Mouse (Mus musculus) myocyte (in vitro differentiated cells): ENCODE results near the gene Thyn1. TPM values are rescaled to one million over a fixed set of nuclear protein-coding genes. Genes with fewer than 3 reads are reported as not detected.

Experiments used
- H3K27me3 ChIP-seq: one replicate; pipeline ENCODE4 v1.6.1; 2011; ENCODE audit not compliant: control insufficient read depth, insufficient read depth, insufficient read length
- H3K36me3 ChIP-seq: one replicate; pipeline ENCODE4 v1.6.1; 2011; ENCODE audit not compliant: control insufficient read depth, insufficient read depth
- H3K4me2 ChIP-seq: one replicate; pipeline ENCODE4 v1.6.1; 2011; ENCODE audit warnings: low read depth, control low read depth
- H3K4me3 ChIP-seq: one replicate; pipeline ENCODE4 v1.5.1; 2011; ENCODE audit warnings: mild to moderate bottlenecking, control low read depth, moderate library complexity
- H3K79me2 ChIP-seq: one replicate; pipeline ENCODE4 v1.6.1; 2011; ENCODE audit not compliant: control insufficient read depth, insufficient read depth
- H3ac ChIP-seq: one replicate; pipeline ENCODE4 v1.6.1; 2011; ENCODE audit not compliant: control insufficient read depth, insufficient read length
- CEBPB ChIP-seq: IDR thresholded peaks from 2 replicates; pipeline ENCODE4 v1.6.1; 2011; ENCODE audit warnings: mild to moderate bottlenecking, moderate library complexity; ENCODE audit not compliant: poor library complexity, insufficient read depth, severe bottlenecking
- E2F4 ChIP-seq: IDR thresholded peaks from one replicate; pipeline ENCODE4 v1.6.1; 2011; ENCODE audit warnings: mild to moderate bottlenecking, control low read depth, moderate library complexity; ENCODE audit not compliant: insufficient read depth
- MAX ChIP-seq: IDR thresholded peaks from one replicate; pipeline ENCODE4 v1.6.1; 2011; ENCODE audit warnings: low read depth, mild to moderate bottlenecking, control low read depth
- MYOD1 ChIP-seq, 3 experiments: IDR thresholded peaks; one replicate each; pipeline ENCODE4 v1.6.1; 2011; ENCODE audit warnings: control low read depth in 2 of 3, low read depth in 2 of 3, mild to moderate bottlenecking in 2 of 3, moderate library complexity in 1 of 3; ENCODE audit not compliant: insufficient read length in 2 of 3, control insufficient read depth in 1 of 3
- MYOG ChIP-seq, 3 experiments: IDR thresholded peaks; one replicate each; pipeline ENCODE4 v1.6.1; 2011; ENCODE audit warnings: control low read depth in 2 of 3, low read depth in 2 of 3, mild to moderate bottlenecking in 2 of 3; ENCODE audit not compliant: insufficient read length in 2 of 3, control insufficient read depth in 1 of 3, insufficient read depth in 1 of 3
- POLR2A ChIP-seq: IDR thresholded peaks from one replicate; pipeline ENCODE4 v1.6.1; 2011; ENCODE audit warnings: low read depth, mild to moderate bottlenecking, control low read depth, moderate library complexity; ENCODE audit not compliant: insufficient read length
- POLR2AphosphoS2 ChIP-seq: IDR thresholded peaks from one replicate; pipeline ENCODE4 v1.6.1; 2011; ENCODE audit warnings: low read depth, control low read depth; ENCODE audit not compliant: insufficient read length
- REST ChIP-seq: IDR thresholded peaks from one replicate; pipeline ENCODE4 v1.6.1; 2011; ENCODE audit warnings: mild to moderate bottlenecking, control low read depth, moderate library complexity; ENCODE audit not compliant: insufficient read depth, insufficient read length
- SRF ChIP-seq: IDR thresholded peaks from one replicate; pipeline ENCODE4 v1.6.1; 2011; ENCODE audit warnings: low read depth; ENCODE audit not compliant: control insufficient read depth, insufficient read length
- TCF12 ChIP-seq: IDR thresholded peaks from one replicate; pipeline ENCODE4 v1.6.1; 2011; ENCODE audit warnings: mild to moderate bottlenecking, control low read depth; ENCODE audit not compliant: poor library complexity, insufficient read depth, severe bottlenecking
- TCF3 ChIP-seq: IDR thresholded peaks from one replicate; pipeline ENCODE4 v1.6.1; 2011; ENCODE audit warnings: low read depth, control low read depth; ENCODE audit not compliant: insufficient read length
- USF1 ChIP-seq: IDR thresholded peaks from one replicate; pipeline ENCODE4 v1.6.1; 2011; ENCODE audit warnings: low read depth, mild to moderate bottlenecking, control low read depth, moderate library complexity
- polyA plus RNA-seq: library from polyadenylated mRNA; unstranded; fragments of >200 nt; fragmentation: generic; extraction: Trizol; gene quantifications from one replicate; pipeline ENCODE4 v1.2.1, GENCODE M21; 2012; ENCODE audit warnings: missing spikeins

Gene Thyn1
- polyA plus RNA-seq, 1 experiment = 68.6 TPM

GRCm38 (mm10) chr9:26985668-26986277 lies 13.7 kb upstream of the Thyn1 start:
- H3K4me2 ChIP-seq = no peak overlapping the region
- no peak overlapping the region for H3K4me3 ChIP-seq
- H3K79me2 ChIP-seq = no peaks in the 10 kb centered on the region
- peaks cover 23% of the 10 kb centered on the region for H3K36me3 ChIP-seq
- TF ChIP-seq TCF12 (no peak), POLR2AphosphoS2 (no peak)
- H3K27me3 ChIP-seq = no peaks in the 10 kb centered on the region
- no peak overlapping the region for H3ac ChIP-seq

DNA sequence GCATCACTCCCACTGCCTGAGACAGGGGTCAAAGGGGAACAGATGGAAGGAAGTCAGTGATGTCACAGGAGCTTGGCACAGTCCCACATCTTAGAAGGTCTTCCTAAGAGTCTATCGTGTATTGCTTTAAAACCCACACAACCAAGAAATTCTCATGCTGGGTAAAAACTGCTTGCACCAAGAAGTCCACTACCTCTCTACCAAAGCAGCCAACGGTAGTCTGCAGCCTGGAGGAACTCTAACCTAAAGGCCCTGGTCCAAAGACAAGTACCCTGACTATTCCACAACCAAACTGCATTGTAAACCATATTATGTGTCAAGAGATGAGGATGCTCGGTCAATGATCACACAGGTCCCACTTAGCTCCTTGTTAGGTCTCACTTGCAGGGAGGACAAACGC lies 9.3 kb upstream of the Thyn1 start:
- peaks cover 3% of the 10 kb centered on the region for H3K79me2 ChIP-seq
- no peaks in the 10 kb centered on the region for H3K27me3 ChIP-seq
- H3K4me3 ChIP-seq = no peak overlapping the region
- no peak for TF ChIP-seq MYOD1 (IDR thresholded peaks at IDR 0.05; ENCODE audit: control insufficient read depth in 1 of 3, insufficient read length in 2 of 3, low read depth in 2 of 3)
- TF ChIP-seq MAX = no peak
- no peak for TF ChIP-seq POLR2A
- no peak for TF ChIP-seq USF1
- TF ChIP-seq CEBPB = no peak
- no peak for TF ChIP-seq REST
- no peak for TF ChIP-seq SRF
- TF ChIP-seq E2F4 = no peak
- TF ChIP-seq POLR2AphosphoS2 = no peak
- no peak for TF ChIP-seq TCF3
- TF ChIP-seq MYOG (IDR thresholded peaks at IDR 0.05; ENCODE audit: control insufficient read depth in 1 of 3, insufficient read depth in 1 of 3, insufficient read length in 2 of 3, low read depth in 2 of 3) = no peak
- peaks cover 17% of the 10 kb centered on the region for H3K36me3 ChIP-seq
- H3K4me2 ChIP-seq = no peak overlapping the region
- no peak overlapping the region for H3ac ChIP-seq

GRCm38 (mm10) chr9:26993118-26993517 lies 6.4 kb upstream of the Thyn1 start:
- no peak overlapping the region for H3ac ChIP-seq
- no peak overlapping the region for H3K4me3 ChIP-seq
- peaks cover 4% of the 10 kb centered on the region for H3K36me3 ChIP-seq
- H3K4me2 ChIP-seq = no peak overlapping the region
- no peak for TF ChIP-seq REST
- no peak for TF ChIP-seq MYOD1 (IDR thresholded peaks at IDR 0.05; ENCODE audit: control insufficient read depth in 1 of 3, insufficient read length in 2 of 3, low read depth in 2 of 3)
- TF ChIP-seq POLR2A = no peak
- no peak for TF ChIP-seq TCF12
- TF ChIP-seq CEBPB = no peak
- no peak for TF ChIP-seq TCF3
- peaks cover 18% of the 10 kb centered on the region for H3K79me2 ChIP-seq
- no peaks in the 10 kb centered on the region for H3K27me3 ChIP-seq

- H3ac ChIP-seq = no peak overlapping the region
- no peak for TF ChIP-seq POLR2AphosphoS2
- TF ChIP-seq TCF12 = no peak
- TF ChIP-seq E2F4 = no peak
- no peak for TF ChIP-seq REST
- TF ChIP-seq MYOG (IDR thresholded peaks at IDR 0.05; ENCODE audit: control insufficient read depth in 1 of 3, insufficient read depth in 1 of 3, insufficient read length in 2 of 3, low read depth in 2 of 3) = no peak
- no peak for TF ChIP-seq POLR2A
- TF ChIP-seq USF1 = no peak
- TF ChIP-seq MAX = no peak
- no peak for TF ChIP-seq SRF
- no peak for TF ChIP-seq CEBPB
- no peak for TF ChIP-seq TCF3
- TF ChIP-seq MYOD1 (IDR thresholded peaks at IDR 0.05; ENCODE audit: control insufficient read depth in 1 of 3, insufficient read length in 2 of 3, low read depth in 2 of 3) = no peak
Observed at GRCm38 (mm10) chr9:26993900-26994299, 5.6 kb upstream of the Thyn1 start.

DNA sequence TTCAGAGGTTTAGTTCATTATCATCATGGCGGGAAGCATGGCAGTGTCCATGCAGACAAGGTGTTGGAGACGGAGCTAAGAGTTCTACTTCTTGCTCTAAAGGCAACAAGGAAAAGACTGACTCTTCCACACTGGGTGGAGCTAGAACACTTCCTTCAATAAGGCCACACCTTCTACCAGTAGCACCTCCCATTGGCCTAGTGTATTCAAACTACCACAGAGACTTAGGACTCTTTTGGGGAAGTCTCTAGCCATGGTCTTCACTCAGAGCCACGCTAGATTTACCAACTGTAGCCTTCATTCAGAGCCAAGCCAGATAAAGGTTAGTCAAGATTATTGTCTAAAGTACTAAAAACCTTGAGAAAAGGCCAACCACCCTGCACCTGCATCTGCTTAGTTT lies 2.4 kb upstream of the Thyn1 start:
- H3K36me3 ChIP-seq = peaks cover under 1% of the 10 kb centered on the region
- peaks cover 40% of the 10 kb centered on the region for H3K79me2 ChIP-seq
- no peak overlapping the region for H3ac ChIP-seq
- H3K27me3 ChIP-seq = no peaks in the 10 kb centered on the region
- H3K4me3 ChIP-seq = no peak overlapping the region
- TF ChIP-seq REST (no peak), TCF3 (no peak), MAX (no peak), SRF (no peak), POLR2A (no peak), E2F4 (no peak), MYOG (IDR thresholded peaks at IDR 0.05; ENCODE audit: control insufficient read depth in 1 of 3, insufficient read depth in 1 of 3, insufficient read length in 2 of 3, low read depth in 2 of 3) (no peak), MYOD1 (IDR thresholded peaks at IDR 0.05; ENCODE audit: control insufficient read depth in 1 of 3, insufficient read length in 2 of 3, low read depth in 2 of 3) (no peak)
- H3K4me2 ChIP-seq = no peak overlapping the region

More at GRCm38 (mm10) chr9:26993900-26994299, 5.6 kb upstream of the Thyn1 start:
- no peaks in the 10 kb centered on the region for H3K27me3 ChIP-seq
- no peak overlapping the region for H3K4me3 ChIP-seq
- H3K79me2 ChIP-seq = peaks cover 23% of the 10 kb centered on the region
- peaks cover 4% of the 10 kb centered on the region for H3K36me3 ChIP-seq
- no peak overlapping the region for H3K4me2 ChIP-seq
